28 mouse cellular contexts compared by ENCODE assay signal in genomic region chr7:42490358-42490757, GRCm38 (mm10). TPM values are rescaled to one million over a fixed set of nuclear protein-coding genes. Genes with fewer than 3 reads are reported as not detected.
"Had no signal": no experiment of that assay in that cellular context is flagged by ENCODE, and none has a peak within 500 bp of the region (broad histone marks: within the 10 kb centered on the region; RNA-seq: fewer than 3 reads in every experiment).

No protein-coding gene starts in this region.

- H3K27ac ChIP-seq: kidney, embryonic 15.5 days; limb, embryonic 10.5 days; limb, embryonic 13.5 days; liver, embryonic 12.5 days; liver, embryonic 15.5 days; midbrain, embryonic 13.5 days had no signal

- H3K4me1 ChIP-seq: kidney, embryonic 15.5 days; limb, embryonic 10.5 days; limb, embryonic 13.5 days; liver, embryonic 12.5 days; liver, embryonic 15.5 days; midbrain, embryonic 13.5 days had no signal

- DNase-seq: kidney, postnatal 10 days; kidney, postnatal 36 days; liver; lung, adult 2 months; lung, postnatal 14 days; lung, postnatal 4 days; thymus, adult 18-20 months; thymus, postnatal 4 days had no signal

- H3K4me3 ChIP-seq: kidney, embryonic 15.5 days; limb, embryonic 10.5 days; limb, embryonic 13.5 days; liver, embryonic 12.5 days; liver, embryonic 15.5 days; midbrain, embryonic 13.5 days; myocyte had no signal

- ATAC-seq: intestine, embryonic 16.5 days; liver, embryonic 12.5 days; midbrain, embryonic 13.5 days; midbrain, embryonic 16.5 days had no signal

RNA-seq across cellular contexts. Expression of gene 4933421I07Rik, which starts 42.4 kb away (rescaled TPM):
- total RNA-seq: layer of hippocampus, postnatal 14 days; left cerebral cortex, adult 8-10 months; left cerebral cortex, postnatal 25 days; monocyte, adult 5-6 weeks had no signal
- polyA plus RNA-seq: intestine, embryonic 16.5 days; kidney, adult 2 months; kidney, embryonic 15.5 days; limb, embryonic 10.5 days; limb, embryonic 13.5 days; liver, embryonic 12.5 days; liver, embryonic 15.5 days; lung, adult 2 months; lung, embryonic 16.5 days; midbrain, embryonic 13.5 days; midbrain, embryonic 16.5 days; myocyte; neural tube, embryonic 11.5 days; neural tube, embryonic 14.5 days; small intestine, adult 2 months; spleen, adult 2 months; stomach, embryonic 16.5 days had no signal
